Mouse (Mus musculus) brain, embryonic 18.5 days (tissue): ENCODE measurements around the gene Fscn3.

Source experiments
- DNase-seq: peaks from one replicate; pipeline ENCODE4 v3.0.0-alpha.2; 2012; ENCODE audit warnings: low read depth, low spot score

Fscn3 gene

DNA sequence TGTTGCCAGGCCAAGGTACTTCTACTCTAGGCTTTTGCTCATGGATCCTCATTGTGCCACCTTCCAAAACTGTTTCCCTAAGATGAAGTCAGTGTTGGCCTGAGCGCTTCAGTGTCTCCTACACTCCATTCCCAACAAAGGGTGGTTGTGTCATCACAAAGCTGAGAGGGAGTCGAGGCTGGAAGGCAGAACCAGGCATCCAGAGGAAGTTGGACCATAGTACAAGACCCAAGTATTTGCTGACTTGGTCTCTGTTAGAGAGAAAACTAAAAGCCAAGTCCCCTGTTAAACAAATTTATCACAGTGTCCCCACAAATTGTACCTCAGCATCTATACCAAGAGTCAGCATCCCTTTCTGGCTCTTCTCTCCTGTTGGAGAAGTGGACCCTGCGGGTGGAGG lies 701 bp downstream of the Fscn3 start, which contains the start of gene Gcc1:
Gene Gcc1, minus strand, starts transcription at position 101 of the 400 bp plus-strand sequence.
- DNase-seq: no peak

DNA sequence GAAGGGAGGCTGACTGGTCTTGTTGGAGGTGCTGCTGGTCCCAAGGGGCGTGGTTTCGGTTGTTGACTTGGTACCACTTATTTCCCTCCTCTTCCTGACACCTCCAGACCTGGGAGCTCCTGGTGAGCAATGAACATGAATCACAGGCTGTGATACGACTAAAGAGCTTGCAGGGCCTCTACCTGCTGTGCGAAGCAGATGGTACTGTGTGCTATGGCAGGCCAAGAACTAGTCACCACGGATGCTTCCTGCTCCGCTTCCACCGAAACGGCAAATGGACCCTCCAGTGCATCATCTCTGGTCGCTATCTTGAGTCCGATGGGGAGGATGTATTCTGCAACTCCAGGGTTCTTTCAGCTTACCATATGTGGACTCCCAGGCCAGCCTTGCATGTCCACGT lies 2.3 kb downstream of the Fscn3 start:
- no peak for DNase-seq

GRCm38 (mm10) chr6:28430795-28431537 lies 3.4 kb downstream of the Fscn3 start:
- no peak for DNase-seq

DNA sequence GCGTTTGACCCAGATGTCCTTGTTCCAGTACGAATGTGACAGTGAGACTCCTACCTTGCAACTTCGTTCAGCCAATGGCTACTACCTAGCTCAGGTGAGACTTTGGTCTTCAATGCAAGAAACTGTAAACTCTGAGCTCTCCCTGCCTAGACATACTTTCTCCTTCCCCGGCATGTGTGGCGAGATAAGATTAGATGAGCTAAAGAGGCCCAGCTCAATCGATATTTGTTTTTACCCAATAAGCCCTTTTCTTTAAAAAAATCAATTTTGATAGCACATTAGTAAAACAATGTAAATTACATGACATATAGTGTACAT lies 3.9 kb downstream of the Fscn3 start:
- DNase-seq: no peak

DNA sequence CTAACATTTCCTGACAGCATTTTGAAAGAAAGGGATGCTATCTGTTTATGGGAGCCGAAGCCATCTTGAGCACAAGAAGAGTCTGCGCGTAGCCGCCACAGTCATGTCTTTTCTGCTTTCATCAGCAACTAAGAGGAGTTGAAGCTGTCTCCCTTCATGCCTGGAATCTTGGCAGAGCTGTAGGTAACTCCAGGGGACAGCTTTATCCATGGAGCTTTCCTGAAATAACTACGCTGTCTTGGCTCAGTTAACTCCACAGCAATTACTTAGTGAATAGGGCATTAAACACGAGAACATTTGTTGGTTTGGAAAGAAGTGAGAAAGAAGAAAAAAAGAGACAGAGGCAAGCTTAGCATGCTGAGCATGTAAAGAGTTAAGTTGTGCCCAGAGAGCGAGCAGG lies 20.3 kb downstream of the Fscn3 start:
- DNase-seq: no peak

GRCm38 (mm10) chr6:28449253-28449652 lies 21.7 kb downstream of the Fscn3 start, which contains the start of gene Pax4:
Pax4 (minus strand) TSS chr6:28449353.
- no peak for DNase-seq

- DNase-seq: no peak
These were observed 22.9 kb downstream of the Fscn3 start for GRCm38 (mm10) chr6:28450481-28450880.

DNA sequence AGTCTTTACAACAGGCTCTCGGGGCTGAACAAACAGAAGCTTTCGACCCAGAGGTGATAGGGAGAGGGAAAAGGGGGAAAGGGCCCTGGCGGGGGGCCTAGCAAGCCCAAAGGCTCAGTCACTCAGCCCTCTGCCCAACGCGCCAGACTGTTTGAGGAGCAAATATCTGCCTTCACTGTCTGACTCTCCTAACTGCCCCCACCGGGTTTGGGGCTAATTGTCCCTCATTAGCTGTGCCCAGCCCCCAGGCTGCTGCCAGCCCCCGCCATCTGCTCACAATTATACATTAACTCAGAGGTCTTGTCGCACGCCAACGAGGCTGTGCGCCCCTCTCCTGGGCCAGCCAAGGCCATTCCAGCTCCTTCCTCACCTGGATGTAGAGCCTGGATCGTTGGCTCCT lies 23.4 kb downstream of the Fscn3 start:
- no peak for DNase-seq

- DNase-seq: no peak
These were observed 31.7 kb downstream of the Fscn3 start for GRCm38 (mm10) chr6:28459221-28459668.

GRCm38 (mm10) chr6:28460534-28460933 lies 32.9 kb downstream of the Fscn3 start:
- no peak for DNase-seq

DNA sequence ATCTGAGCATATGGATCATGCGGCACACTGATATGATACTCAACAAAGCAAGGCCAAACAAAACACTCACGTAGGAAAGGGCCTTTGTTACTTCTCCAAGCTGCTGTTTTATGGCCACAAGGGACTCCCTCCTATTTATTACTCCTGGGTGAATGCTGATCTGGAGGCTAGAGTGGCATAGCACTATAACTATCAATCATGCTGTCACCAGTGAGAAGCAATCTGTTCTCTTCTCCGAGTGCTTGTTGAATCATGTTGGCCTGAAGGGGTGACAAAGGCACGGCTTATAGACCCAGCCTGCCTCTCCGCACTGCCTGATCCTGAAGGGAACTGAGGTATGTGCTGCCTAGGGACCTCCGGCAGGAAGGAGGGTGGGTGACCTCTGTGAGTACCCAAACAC lies 37.0 kb downstream of the Fscn3 start:
- DNase-seq: no peak

DNA sequence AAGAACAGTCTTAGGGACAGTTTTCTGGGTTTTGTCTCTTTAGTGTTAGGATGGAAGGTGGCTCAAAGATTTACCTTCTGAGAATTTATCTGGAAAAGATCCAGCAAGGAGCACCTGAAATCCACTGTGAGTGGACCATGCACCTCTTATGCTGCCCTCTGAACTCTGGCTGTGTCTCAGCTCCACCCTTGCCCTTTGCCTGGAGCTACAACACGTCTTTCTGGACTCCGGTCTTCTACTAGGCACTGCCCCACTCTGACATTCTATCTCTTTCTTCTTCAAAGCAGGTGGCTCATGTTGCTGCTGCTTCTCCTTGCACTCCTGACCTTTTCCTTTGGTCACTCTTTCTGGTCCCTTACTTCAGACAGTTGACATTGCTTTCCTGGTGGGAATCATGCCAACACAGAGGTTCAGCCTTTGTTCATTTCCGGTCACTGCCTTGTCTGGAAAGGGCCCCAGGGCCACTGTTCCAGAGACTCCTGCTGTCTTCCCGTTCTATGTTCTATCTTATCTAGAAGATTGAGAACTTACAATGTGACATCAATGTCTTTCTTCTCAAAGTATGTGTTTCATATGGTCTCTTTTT lies 42.5 kb downstream of the Fscn3 start:
- DNase-seq: no peak

GRCm38 (mm10) chr6:28470621-28471020 lies 43.0 kb downstream of the Fscn3 start:
- no peak for DNase-seq

GRCm38 (mm10) chr6:28471284-28472035 lies 43.9 kb downstream of the Fscn3 start:
- DNase-seq: no peak

DNA sequence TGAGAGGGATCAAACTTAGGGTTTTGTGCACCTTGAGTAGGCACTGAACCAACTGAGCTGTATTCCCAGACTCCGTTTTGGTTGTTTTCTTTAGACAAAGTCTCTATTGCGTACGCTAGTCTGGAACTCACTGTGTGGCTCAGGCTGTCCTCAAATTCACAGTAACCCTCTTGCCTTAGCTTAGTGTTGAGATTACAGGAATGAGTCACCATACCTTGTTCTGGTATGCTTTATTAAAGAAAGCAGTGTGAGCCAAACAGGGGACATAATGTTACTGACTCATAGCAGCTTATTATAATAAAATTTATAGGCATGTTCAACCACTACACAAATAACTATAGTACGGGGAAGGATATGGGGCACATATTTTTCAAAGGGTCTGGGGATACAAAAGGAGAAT lies 46.6 kb downstream of the Fscn3 start:
- no peak for DNase-seq

GRCm38 (mm10) chr6:28474839-28475238 lies 47.2 kb downstream of the Fscn3 start, which contains the start of gene Snd1:
Snd1 (plus strand) TSS chr6:28475139.
- no peak for DNase-seq

GRCm38 (mm10) chr6:28479865-28480751 lies 52.5 kb downstream of the Fscn3 start:
- peak; percentile 99 for DNase-seq

GRCm38 (mm10) chr6:28480752-28481492 lies 53.3 kb downstream of the Fscn3 start:
- no peak for DNase-seq

- DNase-seq: no peak
These were observed 55.2 kb downstream of the Fscn3 start for GRCm38 (mm10) chr6:28482711-28483315.

- DNase-seq: no peak
These were observed 58.4 kb downstream of the Fscn3 start for GRCm38 (mm10) chr6:28486008-28486407.
